Mouse (Mus musculus): ENCODE results near the gene Mipep. TPM values are rescaled to one million over a fixed set of nuclear protein-coding genes. Genes with fewer than 3 reads are reported as not detected.

The Mipep gene
- total RNA-seq, 2 experiments from 2014 or later = 26.2 to 28.4 TPM

- no peak for DNase-seq
- intact Hi-C loops (cut with DNase I; ENCODE audit: low total_unique reads) = no loop called here
Observed at GRCm38 (mm10) chr14:60790103-60790502, 5.7 kb downstream of the Mipep start.

GRCm38 (mm10) chr14:60796600-60797322, 12.4 kb downstream of the Mipep start:
- no peak for DNase-seq
- intact Hi-C loops (cut with DNase I; ENCODE audit: low total_unique reads) = no loop called here

- DNase-seq = no peak
- intact Hi-C loops (cut with DNase I; ENCODE audit: low total_unique reads) = no loop called here
Observed at GRCm38 (mm10) chr14:60797596-60797995, 13.2 kb downstream of the Mipep start.

- DNase-seq = no peak
- intact Hi-C loops (cut with DNase I; ENCODE audit: low total_unique reads) = loop anchor here (2.0 kb wide), 1 partner anchor 314 kb away; no protein-coding TSS in a partner anchor
Observed at GRCm38 (mm10) chr14:60798721-60799120, 14.3 kb downstream of the Mipep start.

GRCm38 (mm10) chr14:60799762-60800728, 15.7 kb downstream of the Mipep start:
- intact Hi-C loops (cut with DNase I; ENCODE audit: low total_unique reads) = loop anchor here (2.0 to 10.0 kb wide), 3 partner anchors 185 to 495 kb away; no protein-coding TSS in a partner anchor
- no peak for DNase-seq

- intact Hi-C loops (cut with DNase I; ENCODE audit: low total_unique reads) = loop anchor here (10.0 kb wide), 1 partner anchor 183 kb away; no protein-coding TSS in a partner anchor
- no peak for DNase-seq
Observed at GRCm38 (mm10) chr14:60802026-60802425, 17.7 kb downstream of the Mipep start.

GRCm38 (mm10) chr14:60804978-60805377, 20.6 kb downstream of the Mipep start:
- intact Hi-C loops (cut with DNase I; ENCODE audit: low total_unique reads) = loop anchor here (10.0 kb wide), 1 partner anchor 180 kb away; no protein-coding TSS in a partner anchor
- DNase-seq = no peak

- no peak for DNase-seq
Observed at GRCm38 (mm10) chr14:60805871-60806270, 21.5 kb downstream of the Mipep start.

GRCm38 (mm10) chr14:60806891-60807344, 22.5 kb downstream of the Mipep start:
- intact Hi-C loops (cut with DNase I; ENCODE audit: low total_unique reads) = loop anchor here (10.0 kb wide), 1 partner anchor 178 kb away; no protein-coding TSS in a partner anchor
- DNase-seq = no peak

More at GRCm38 (mm10) chr14:60805871-60806270, 21.5 kb downstream of the Mipep start:
- intact Hi-C loops (cut with DNase I; ENCODE audit: low total_unique reads) = loop anchor here (10.0 kb wide), 1 partner anchor 179 kb away; no protein-coding TSS in a partner anchor

GRCm38 (mm10) chr14:60809881-60810280, 25.5 kb downstream of the Mipep start:
- DNase-seq = no peak
- intact Hi-C loops (cut with DNase I; ENCODE audit: low total_unique reads) = loop anchor here (10.0 kb wide), 1 partner anchor 175 kb away; no protein-coding TSS in a partner anchor

- intact Hi-C loops (cut with DNase I; ENCODE audit: low total_unique reads) = no loop called here
- no peak for DNase-seq
Observed at GRCm38 (mm10) chr14:60811547-60811946, 27.2 kb downstream of the Mipep start.

- intact Hi-C loops (cut with DNase I; ENCODE audit: low total_unique reads) = no loop called here
Observed at GRCm38 (mm10) chr14:60815098-60815497, 30.7 kb downstream of the Mipep start.

GRCm38 (mm10) chr14:60818045-60818444, 33.7 kb downstream of the Mipep start:
- no peak for DNase-seq
- intact Hi-C loops (cut with DNase I; ENCODE audit: low total_unique reads) = no loop called here

More at GRCm38 (mm10) chr14:60815098-60815497, 30.7 kb downstream of the Mipep start:
- no peak for DNase-seq

- DNase-seq = no peak
Observed at GRCm38 (mm10) chr14:60830096-60830495, 45.7 kb downstream of the Mipep start.

GRCm38 (mm10) chr14:60836709-60837108, 52.3 kb downstream of the Mipep start:
- intact Hi-C loops (cut with DNase I; ENCODE audit: low total_unique reads) = no loop called here
- DNase-seq = no peak

More at GRCm38 (mm10) chr14:60830096-60830495, 45.7 kb downstream of the Mipep start:
- intact Hi-C loops (cut with DNase I; ENCODE audit: low total_unique reads) = no loop called here

- DNase-seq = no peak
- intact Hi-C loops (cut with DNase I; ENCODE audit: low total_unique reads) = no loop called here
Observed at GRCm38 (mm10) chr14:60839654-60840053, 55.3 kb downstream of the Mipep start.

- intact Hi-C loops (cut with DNase I; ENCODE audit: low total_unique reads) = no loop called here
- DNase-seq = no peak
Observed at GRCm38 (mm10) chr14:60841977-60842659, 57.7 kb downstream of the Mipep start.

- intact Hi-C loops (cut with DNase I; ENCODE audit: low total_unique reads) = no loop called here
Observed at GRCm38 (mm10) chr14:60843596-60843995, 59.2 kb downstream of the Mipep start.

More at GRCm38 (mm10) chr14:60843596-60843995, 59.2 kb downstream of the Mipep start:
- no peak for DNase-seq

All from gastrocnemius, postnatal 14 days (tissue).